Mouse (Mus musculus) C2C12 (cell line): ENCODE data around the gene Il4i1.

ENCODE experiments used
- CTCF ChIP-seq: IDR thresholded peaks from one replicate; pipeline ENCODE4 v1.5.1; 2011; ENCODE audit not compliant: control insufficient read depth, insufficient read depth, insufficient read length
- MAX ChIP-seq: IDR thresholded peaks from one replicate; pipeline ENCODE4 v1.6.1; 2011; ENCODE audit warnings: mild to moderate bottlenecking, control low read depth
- USF1 ChIP-seq: IDR thresholded peaks from one replicate; pipeline ENCODE4 v1.6.1; 2011; ENCODE audit warnings: low read depth, mild to moderate bottlenecking, control low read depth, moderate library complexity

DNA sequence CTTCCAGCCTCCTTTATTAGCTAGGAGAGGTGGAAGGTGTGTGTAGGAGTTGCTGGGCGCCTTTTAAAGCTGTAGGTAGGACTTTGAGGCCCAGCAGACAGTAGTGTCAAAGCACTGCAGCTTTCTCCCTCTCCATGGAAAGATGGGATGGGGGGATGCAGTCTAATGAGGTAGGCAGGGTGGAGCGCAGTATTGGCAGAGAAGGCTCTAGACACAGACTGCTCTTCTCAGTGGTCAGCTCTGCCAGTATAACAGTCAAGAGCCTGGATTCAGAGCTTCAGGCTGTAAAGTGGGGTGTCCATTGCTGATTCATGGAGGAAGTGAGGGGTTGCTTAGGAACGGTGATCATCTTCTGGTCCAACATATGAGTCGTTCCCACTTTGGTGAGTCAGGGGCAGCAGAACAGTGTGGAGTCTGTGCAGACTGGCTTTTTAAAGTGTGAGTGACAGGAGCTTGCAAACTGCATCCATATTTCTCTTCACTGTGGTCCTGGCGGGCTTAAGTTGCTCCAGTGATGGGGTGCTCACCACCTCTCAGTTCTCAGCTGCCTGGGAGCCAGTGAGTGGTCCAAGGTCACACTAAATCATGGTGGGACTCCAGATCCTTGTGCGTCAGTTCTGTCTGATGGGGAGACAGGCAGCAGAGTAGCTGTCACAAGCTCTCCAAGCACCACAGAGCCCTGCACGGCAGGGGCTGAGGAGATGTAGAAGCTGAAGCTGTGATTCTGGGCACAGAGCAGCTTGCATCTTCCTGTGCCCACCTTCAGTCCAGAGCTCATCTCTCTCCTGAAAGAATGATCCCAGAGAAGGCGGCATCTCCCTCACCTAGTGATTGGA lies 34.8 kb downstream of the Il4i1 start:
- no peak for TF ChIP-seq CTCF
- TF ChIP-seq USF1, result no peak
- no peak for TF ChIP-seq MAX
